Mouse (Mus musculus): ENCODE measurements at regions not wholly inside any gene's neighbourhood (a gene's known extent, or its start where the extent isn't known, plus 50 kb on each side); places are given as distances from the start of the nearest gene placed in this dataset.

GRCm38 (mm10) chr1:137461189-137461588, 500.9 kb upstream of the Nr5a2 start:
- DNase-seq (ENCODE audit: low read depth, low spot score), result no peak

- DNase-seq (ENCODE audit: low read depth, low spot score), result no peak
Measured at GRCm38 (mm10) chr1:137453446-137454208, 493.4 kb upstream of the Nr5a2 start.

GRCm38 (mm10) chr1:137452749-137453148, 492.5 kb upstream of the Nr5a2 start:
- no peak for DNase-seq (ENCODE audit: low read depth, low spot score)

GRCm38 (mm10) chr1:137446497-137446896, 486.2 kb upstream of the Nr5a2 start:
- no peak for DNase-seq (ENCODE audit: low read depth, low spot score)

- DNase-seq (ENCODE audit: low read depth, low spot score), result no peak
Measured at GRCm38 (mm10) chr1:137428110-137428509, 467.9 kb upstream of the Nr5a2 start.

GRCm38 (mm10) chr1:137418388-137418787, 458.1 kb upstream of the Nr5a2 start:
- DNase-seq (ENCODE audit: low read depth, low spot score), result no peak

GRCm38 (mm10) chr1:137396736-137397135, 436.5 kb upstream of the Nr5a2 start:
- DNase-seq (ENCODE audit: low read depth, low spot score), result no peak

GRCm38 (mm10) chr1:137387509-137387908, 427.3 kb upstream of the Nr5a2 start:
- no peak for DNase-seq (ENCODE audit: low read depth, low spot score)

GRCm38 (mm10) chr1:137378072-137378985, 418.1 kb upstream of the Nr5a2 start:
- DNase-seq (ENCODE audit: low read depth, low spot score), result no peak

GRCm38 (mm10) chr1:137376685-137377084, 416.4 kb upstream of the Nr5a2 start:
- no peak for DNase-seq (ENCODE audit: low read depth, low spot score)

GRCm38 (mm10) chr1:137374641-137375040, 414.4 kb upstream of the Nr5a2 start:
- DNase-seq (ENCODE audit: low read depth, low spot score), result no peak

- no peak for DNase-seq (ENCODE audit: low read depth, low spot score)
Measured at GRCm38 (mm10) chr1:137373509-137374420, 413.5 kb upstream of the Nr5a2 start.

GRCm38 (mm10) chr1:137372236-137372635, 412.0 kb upstream of the Nr5a2 start:
- no peak for DNase-seq (ENCODE audit: low read depth, low spot score)

- DNase-seq (ENCODE audit: low read depth, low spot score), result no peak
Measured at GRCm38 (mm10) chr1:137364396-137364795, 404.1 kb upstream of the Nr5a2 start.

GRCm38 (mm10) chr1:137363969-137364368, 403.7 kb upstream of the Nr5a2 start:
- no peak for DNase-seq (ENCODE audit: low read depth, low spot score)

GRCm38 (mm10) chr1:137363561-137363960, 403.3 kb upstream of the Nr5a2 start:
- DNase-seq (ENCODE audit: low read depth, low spot score), result no peak

- DNase-seq (ENCODE audit: low read depth, low spot score), result no peak
Measured at GRCm38 (mm10) chr1:137360688-137361570, 400.7 kb upstream of the Nr5a2 start.

- no peak for DNase-seq (ENCODE audit: low read depth, low spot score)
Measured at GRCm38 (mm10) chr1:137355941-137356512, 395.8 kb upstream of the Nr5a2 start.

GRCm38 (mm10) chr1:137352390-137353027, 392.3 kb upstream of the Nr5a2 start:
- DNase-seq (ENCODE audit: low read depth, low spot score), result no peak

GRCm38 (mm10) chr1:137334137-137334536, 373.9 kb upstream of the Nr5a2 start:
- no peak for DNase-seq (ENCODE audit: low read depth, low spot score)
